Mouse (Mus musculus): ENCODE measurements around the gene Clpsl2. TPM values are rescaled to one million over a fixed set of nuclear protein-coding genes. Genes with fewer than 3 reads are reported as not detected.

Gene Clpsl2
- polyA plus RNA-seq, 1 experiment, result not detected

GRCm38 (mm10) chr17:28527184-28528042 is 21.8 kb upstream of the Clpsl2 start:
- H3K4me3 ChIP-seq (ENCODE audit: insufficient read depth, poor library complexity, severe bottlenecking), result no peak overlapping the region
- H3K27me3 ChIP-seq (ENCODE audit: control insufficient read depth, insufficient read depth, insufficient read length), result no peaks in the 10 kb centered on the region
- no peaks in the 10 kb centered on the region for H3K79me3 ChIP-seq (ENCODE audit: low read depth)
- no peaks in the 10 kb centered on the region for H3K36me3 ChIP-seq (ENCODE audit: control insufficient read depth, insufficient read depth)
- H3K79me2 ChIP-seq (ENCODE audit: control insufficient read depth, insufficient read depth), result no peaks in the 10 kb centered on the region
- TF ChIP-seq FOSL1 (IDR thresholded peaks at IDR 0.05; ENCODE audit: insufficient read depth, low read length, poor library complexity, severe bottlenecking), result no peak
- TF ChIP-seq MYOD1 (IDR thresholded peaks at IDR 0.05; ENCODE audit: control insufficient read depth, insufficient read length, low read depth), result no peak
- TF ChIP-seq CTCF (IDR thresholded peaks at IDR 0.05; ENCODE audit: control insufficient read depth, insufficient read depth, insufficient read length), result no peak
- TF ChIP-seq MAX (IDR thresholded peaks at IDR 0.05), result no peak
- TF ChIP-seq CEBPB (IDR thresholded peaks at IDR 0.05; ENCODE audit: low read depth), result no peak
- no peak for TF ChIP-seq MYOG (IDR thresholded peaks at IDR 0.05; ENCODE audit: control insufficient read depth, extremely low read depth, insufficient read length)
- no peak for TF ChIP-seq USF1 (IDR thresholded peaks at IDR 0.05; ENCODE audit: low read depth)
- peak overlapping the region; percentile 27 for H3ac ChIP-seq (ENCODE audit: control insufficient read depth, insufficient read length, low read depth)

DNA sequence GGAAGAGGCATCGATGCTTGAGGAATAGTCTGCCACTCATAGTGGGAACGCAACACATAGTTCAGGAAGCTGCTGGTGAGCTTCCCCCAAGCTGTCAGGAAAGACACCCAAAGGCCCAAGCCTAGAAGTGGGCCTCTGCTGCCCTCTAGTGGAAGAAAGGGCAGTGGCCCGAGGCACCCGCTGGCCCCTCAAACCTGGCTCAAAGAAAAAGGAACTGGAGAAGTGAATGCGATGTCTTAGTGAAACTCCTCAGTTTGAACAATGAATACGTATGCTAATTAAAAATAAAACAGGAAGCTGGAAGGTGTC is 21.2 kb upstream of the Clpsl2 start:
- H3K36me3 ChIP-seq (ENCODE audit: control insufficient read depth, insufficient read depth), result no peaks in the 10 kb centered on the region
- H3K4me3 ChIP-seq (ENCODE audit: insufficient read depth, poor library complexity, severe bottlenecking), result no peak overlapping the region
- no peaks in the 10 kb centered on the region for H3K27me3 ChIP-seq (ENCODE audit: control insufficient read depth, insufficient read depth, insufficient read length)
- TF ChIP-seq CEBPB (IDR thresholded peaks at IDR 0.05; ENCODE audit: low read depth), result no peak
- peak; percentile 66 for TF ChIP-seq CTCF (IDR thresholded peaks at IDR 0.05; ENCODE audit: control insufficient read depth, insufficient read depth, insufficient read length)
- TF ChIP-seq USF1 (IDR thresholded peaks at IDR 0.05; ENCODE audit: low read depth), result no peak
- peak overlapping the region; percentile 27 for H3ac ChIP-seq (ENCODE audit: control insufficient read depth, insufficient read length, low read depth)
- no peaks in the 10 kb centered on the region for H3K79me2 ChIP-seq (ENCODE audit: control insufficient read depth, insufficient read depth)
- no peaks in the 10 kb centered on the region for H3K79me3 ChIP-seq (ENCODE audit: low read depth)

GRCm38 (mm10) chr17:28529116-28529515 is 20.1 kb upstream of the Clpsl2 start:
- Histone ChIP-seq H3K79me2 (ENCODE audit: control insufficient read depth, insufficient read depth) (no peaks in the 10 kb centered on the region), H3K27me3 (ENCODE audit: control insufficient read depth, insufficient read depth, insufficient read length) (no peaks in the 10 kb centered on the region), H3K4me3 (ENCODE audit: insufficient read depth, poor library complexity, severe bottlenecking) (no peak overlapping the region), H3K36me3 (ENCODE audit: control insufficient read depth, insufficient read depth) (no peaks in the 10 kb centered on the region), H3ac (ENCODE audit: control insufficient read depth, insufficient read length, low read depth) (no peak overlapping the region), H3K79me3 (ENCODE audit: low read depth) (no peaks in the 10 kb centered on the region)
- TF ChIP-seq CEBPB (IDR thresholded peaks at IDR 0.05; ENCODE audit: low read depth) (no peak), MYOD1 (IDR thresholded peaks at IDR 0.05; ENCODE audit: control insufficient read depth, insufficient read length, low read depth) (no peak), CTCF (IDR thresholded peaks at IDR 0.05; ENCODE audit: control insufficient read depth, insufficient read depth, insufficient read length) (no peak), MAX (IDR thresholded peaks at IDR 0.05) (no peak), MYOG (IDR thresholded peaks at IDR 0.05; ENCODE audit: control insufficient read depth, extremely low read depth, insufficient read length) (no peak)

DNA sequence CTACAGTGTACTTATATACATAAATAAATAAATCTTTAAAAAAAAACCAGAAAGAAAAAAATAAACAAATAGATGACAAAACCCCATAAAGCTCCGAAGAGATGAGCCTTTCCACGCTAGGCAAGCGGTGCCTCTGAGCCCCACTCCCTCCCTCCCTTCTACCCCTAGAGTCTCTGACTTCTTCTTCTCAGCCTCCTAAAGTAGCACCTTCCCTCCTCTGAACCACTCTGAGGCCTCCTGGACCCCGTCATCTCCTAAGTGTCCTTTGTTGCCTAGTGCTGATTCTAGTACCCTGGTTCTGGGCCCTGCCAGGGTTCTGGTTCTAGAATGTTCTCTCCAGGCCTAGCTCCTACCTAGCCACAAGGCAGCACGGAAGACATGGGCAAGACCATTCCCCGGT is 18.7 kb upstream of the Clpsl2 start, which contains the start of gene Armc12:
TSS of gene Armc12 (plus strand) at position 301 of the 400 bp plus-strand sequence.
- H3K27me3 ChIP-seq (ENCODE audit: control insufficient read depth, insufficient read depth, insufficient read length), result no peaks in the 10 kb centered on the region
- no peaks in the 10 kb centered on the region for H3K36me3 ChIP-seq (ENCODE audit: control insufficient read depth, insufficient read depth)
- H3K79me3 ChIP-seq (ENCODE audit: low read depth), result no peaks in the 10 kb centered on the region
- TF ChIP-seq FOSL1 (IDR thresholded peaks at IDR 0.05; ENCODE audit: insufficient read depth, low read length, poor library complexity, severe bottlenecking) (no peak), USF1 (IDR thresholded peaks at IDR 0.05; ENCODE audit: low read depth) (no peak), CTCF (IDR thresholded peaks at IDR 0.05; ENCODE audit: control insufficient read depth, insufficient read depth, insufficient read length) (no peak), CEBPB (IDR thresholded peaks at IDR 0.05; ENCODE audit: low read depth) (no peak), MYOD1 (IDR thresholded peaks at IDR 0.05; ENCODE audit: control insufficient read depth, insufficient read length, low read depth) (no peak), MAX (IDR thresholded peaks at IDR 0.05) (no peak), MYOG (IDR thresholded peaks at IDR 0.05; ENCODE audit: control insufficient read depth, extremely low read depth, insufficient read length) (no peak)
- H3K4me3 ChIP-seq (ENCODE audit: insufficient read depth, poor library complexity, severe bottlenecking), result no peak within 1 kb of the TSS
- no peaks in the 10 kb centered on the region for H3K79me2 ChIP-seq (ENCODE audit: control insufficient read depth, insufficient read depth)
- H3ac ChIP-seq (ENCODE audit: control insufficient read depth, insufficient read length, low read depth), result no peak within 1 kb of the TSS

GRCm38 (mm10) chr17:28531946-28532345 is 17.3 kb upstream of the Clpsl2 start:
- TF ChIP-seq CTCF (IDR thresholded peaks at IDR 0.05; ENCODE audit: control insufficient read depth, insufficient read depth, insufficient read length) (no peak), MYOD1 (IDR thresholded peaks at IDR 0.05; ENCODE audit: control insufficient read depth, insufficient read length, low read depth) (no peak), FOSL1 (IDR thresholded peaks at IDR 0.05; ENCODE audit: insufficient read depth, low read length, poor library complexity, severe bottlenecking) (no peak), USF1 (IDR thresholded peaks at IDR 0.05; ENCODE audit: low read depth) (no peak), MYOG (IDR thresholded peaks at IDR 0.05; ENCODE audit: control insufficient read depth, extremely low read depth, insufficient read length) (no peak), MAX (IDR thresholded peaks at IDR 0.05) (no peak), CEBPB (IDR thresholded peaks at IDR 0.05; ENCODE audit: low read depth) (no peak)
- Histone ChIP-seq H3K36me3 (ENCODE audit: control insufficient read depth, insufficient read depth) (no peaks in the 10 kb centered on the region), H3K27me3 (ENCODE audit: control insufficient read depth, insufficient read depth, insufficient read length) (no peaks in the 10 kb centered on the region), H3K79me2 (ENCODE audit: control insufficient read depth, insufficient read depth) (no peaks in the 10 kb centered on the region), H3ac (ENCODE audit: control insufficient read depth, insufficient read length, low read depth) (no peak overlapping the region), H3K79me3 (ENCODE audit: low read depth) (no peaks in the 10 kb centered on the region), H3K4me3 (ENCODE audit: insufficient read depth, poor library complexity, severe bottlenecking) (no peak overlapping the region)

DNA sequence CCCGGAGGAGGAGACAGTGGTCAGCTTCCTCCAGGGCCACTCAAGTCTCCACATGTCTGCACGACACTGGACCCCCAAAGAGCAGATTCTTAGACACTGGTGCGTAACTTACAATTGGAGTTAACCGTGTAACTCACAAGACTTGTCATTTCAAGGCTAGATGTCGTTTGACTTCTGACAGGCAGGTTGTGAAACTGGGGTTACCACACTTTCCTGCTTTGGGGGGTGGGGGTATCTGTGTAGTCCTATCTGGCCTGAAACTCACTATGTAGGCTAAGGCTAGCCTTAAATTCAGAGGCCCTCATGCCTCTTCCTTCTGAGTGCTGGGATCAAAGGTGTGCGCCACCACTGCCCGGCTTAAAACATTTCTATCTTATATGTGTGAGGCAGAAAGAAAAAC is 16.7 kb upstream of the Clpsl2 start:
- Histone ChIP-seq H3K79me2 (ENCODE audit: control insufficient read depth, insufficient read depth) (no peaks in the 10 kb centered on the region), H3K27me3 (ENCODE audit: control insufficient read depth, insufficient read depth, insufficient read length) (no peaks in the 10 kb centered on the region), H3K4me3 (ENCODE audit: insufficient read depth, poor library complexity, severe bottlenecking) (no peak overlapping the region), H3ac (ENCODE audit: control insufficient read depth, insufficient read length, low read depth) (no peak overlapping the region), H3K79me3 (ENCODE audit: low read depth) (no peaks in the 10 kb centered on the region), H3K36me3 (ENCODE audit: control insufficient read depth, insufficient read depth) (no peaks in the 10 kb centered on the region)
- TF ChIP-seq MYOD1 (IDR thresholded peaks at IDR 0.05; ENCODE audit: control insufficient read depth, insufficient read length, low read depth), result no peak

All from C2C12 (cell line).